Comparison of ENCODE assay signal across 8 mouse cellular contexts in the genomic region with DNA sequence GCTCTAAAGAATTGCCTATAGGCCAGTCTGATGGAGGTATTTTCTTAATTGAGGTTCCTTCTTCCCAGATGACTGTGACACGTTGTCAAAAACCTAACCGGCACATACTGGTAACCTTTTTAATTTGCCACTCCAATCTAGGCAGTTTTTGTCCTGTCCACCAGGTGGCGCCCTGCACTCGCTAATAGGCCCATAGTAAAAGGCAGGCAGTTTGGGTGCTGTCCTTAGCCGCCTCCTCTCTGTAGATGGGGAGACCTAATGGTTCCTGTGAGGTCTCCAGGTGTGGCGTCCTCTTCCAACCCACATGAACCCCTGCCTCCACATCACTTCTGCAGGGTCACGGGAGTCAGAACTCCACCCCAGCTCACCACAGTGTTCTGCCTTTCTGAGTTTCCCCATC. TPM values are rescaled to one million over a fixed set of nuclear protein-coding genes. Genes with fewer than 3 reads are reported as not detected.
DNase-seq lines count a peak whose midpoint lies in the region; ATAC-seq lines count a peak whose summit lies in the region.

No protein-coding gene starts in this region.

- no peak overlapping the region for H3K4me2 ChIP-seq in limb, embryonic 13.5 days (replicated peaks)

- no peaks in the 10 kb centered on the region for H3K36me3 ChIP-seq in limb, embryonic 13.5 days
- no peaks in the 10 kb centered on the region for H3K36me3 ChIP-seq in splenic B cell, adult 2 months (ENCODE audit: control insufficient read depth, insufficient read depth, low read length, poor library complexity, severe bottlenecking)

- no peak overlapping the region for H3K9ac ChIP-seq in limb, embryonic 13.5 days

- H3K4me1 ChIP-seq in limb, embryonic 13.5 days = no peaks in the 10 kb centered on the region

- no peaks in the 10 kb centered on the region for H3K9me3 ChIP-seq in limb, embryonic 13.5 days

- DNase-seq in left cerebral cortex, adult 18-20 months (ENCODE audit: low spot score in 2 of 2) = peak; percentile 82 to 91
- DNase-seq in left cerebral cortex, adult 11 months (ENCODE audit: low spot score) = no peak
- DNase-seq in cerebellum, adult 8-10 months = peak; percentile 87
- peak; percentile 68 for DNase-seq in forelimb bud, embryonic 11.5 days (ENCODE audit: low read depth, low spot score)
- DNase-seq in kidney, adult 18-20 months = peak; percentile 90
- peak; percentile 85 for DNase-seq in naive thymus-derived CD4-positive, alpha-beta T cell, adult 2 months (ENCODE audit: low read depth)
- DNase-seq in splenic B cell, adult 2 months (ENCODE audit: low read depth, low spot score) = peak; percentile 84

- peaks cover 20% of the 10 kb centered on the region; the same call in 1 of the 2 replicates for H3K27me3 ChIP-seq in limb, embryonic 13.5 days
- H3K27me3 ChIP-seq in splenic B cell, adult 2 months (ENCODE audit: control insufficient read depth, insufficient read depth, low read length, poor library complexity, severe bottlenecking) = no peaks in the 10 kb centered on the region

- 5% methylated on average over 7 of the region's 7 CpGs for WGBS in limb, embryonic 13.5 days

- H3K27ac ChIP-seq in limb, embryonic 13.5 days = no peak overlapping the region

- peak; percentile 52; the same call in 1 of the 2 replicates for ATAC-seq in limb, embryonic 13.5 days (ENCODE audit: low FRiP score, low read depth)

- H3K4me3 ChIP-seq in limb, embryonic 13.5 days = no peak overlapping the region

RNA-seq across cellular contexts. Expression of a gene that starts 18.7 kb away (rescaled TPM):
- total RNA-seq in left cerebral cortex, adult 18-20 months (2021) = 1 to 10 TPM; 3.2 to 4.1 TPM
- polyA plus RNA-seq in limb, embryonic 13.5 days (2015; fragmentation: Nextera tagmentation; extraction: Ambion mirVana) = 1.9 and 2.4 TPM in 2 replicates
